Mouse (Mus musculus) megakaryocyte, embryonic 14.5 days (primary cell): ENCODE data around the gene Aldh16a1.

ENCODE experiments used
- FLI1 ChIP-seq: IDR thresholded peaks from 2 replicates; pipeline ENCODE4 v1.6.1; 2012; ENCODE audit warnings: low read length, inconsistent platforms, mixed read lengths
- GATA1 ChIP-seq: IDR thresholded peaks from 3 replicates; pipeline ENCODE4 v1.6.1; 2012; ENCODE audit warnings: mixed read lengths, low read length, inconsistent platforms, borderline replicate concordance

DNA sequence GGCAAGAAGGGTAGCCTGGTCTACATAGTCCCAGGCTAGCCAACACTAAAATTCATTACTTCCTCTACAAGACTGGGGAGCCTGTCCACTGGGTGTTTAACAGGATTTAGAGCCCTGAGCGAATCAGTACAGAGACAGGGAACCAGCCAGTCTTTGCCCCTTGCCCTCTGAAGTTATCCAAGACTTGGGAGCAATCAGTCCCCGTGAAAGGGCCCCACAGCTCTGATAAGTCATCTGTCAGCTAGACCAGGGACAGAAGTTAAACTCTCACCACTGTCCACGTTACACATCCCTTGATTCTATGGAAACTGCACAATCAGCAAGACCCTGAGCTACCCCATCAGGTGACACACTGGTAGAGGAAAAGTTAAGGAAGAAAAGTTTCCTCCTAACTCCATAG lies 41.9 kb downstream of the Aldh16a1 start:
- TF ChIP-seq GATA1 = no peak
- TF ChIP-seq FLI1 = no peak
